8 mouse cellular contexts compared by ENCODE assay signal in genomic region chr7:140047811-140048311, GRCm38 (mm10). TPM values are rescaled to one million over a fixed set of nuclear protein-coding genes. Genes with fewer than 3 reads are reported as not detected.
DNase-seq lines count a peak whose midpoint lies in the region; ATAC-seq lines count a peak whose summit lies in the region.

No protein-coding gene starts in this region.

- WGBS in heart, embryonic 12.5 days = 1% methylated on average over 33 of the region's 33 CpGs
- under 1% methylated on average over 33 of the region's 33 CpGs for WGBS in forebrain, embryonic 14.5 days
- WGBS in limb, embryonic 11.5 days = under 1% methylated on average over 33 of the region's 33 CpGs
- WGBS in neural tube, embryonic 11.5 days = 1% methylated on average over 33 of the region's 33 CpGs

- DNase-seq in heart, adult 11 months = no peak
- peak; percentile 66 for DNase-seq in R1 (ENCODE audit: low read depth, low spot score)
- DNase-seq in forebrain, embryonic 14.5 days (ENCODE audit: low spot score) = peak; percentile 46
- peak; percentile 72 for DNase-seq in limb, embryonic 11.5 days (ENCODE audit: low spot score)
- DNase-seq in neural tube, embryonic 11.5 days (ENCODE audit: low spot score) = peak; percentile 72
- DNase-seq in frontal cortex, postnatal 36 days (ENCODE audit: low spot score in 2 of 2) = no peak
- DNase-seq in cerebellum, adult 8-10 months = no peak

- H3K4me3 ChIP-seq in heart, embryonic 12.5 days = peak overlapping the region; percentile 41
- H3K4me3 ChIP-seq in forebrain, embryonic 14.5 days (ENCODE audit: low read depth, low read length) = peak overlapping the region; percentile 33
- H3K4me3 ChIP-seq in limb, embryonic 11.5 days (ENCODE audit: low read depth, low read length) = peak overlapping the region; percentile 30
- H3K4me3 ChIP-seq in neural tube, embryonic 11.5 days (ENCODE audit: low read depth, low read length) = peak overlapping the region; percentile 59

- H3K9me3 ChIP-seq in heart, embryonic 12.5 days (replicated peaks) = no peaks in the 10 kb centered on the region
- H3K9me3 ChIP-seq in forebrain, embryonic 14.5 days (replicated peaks; ENCODE audit: control insufficient read depth, low read length) = no peaks in the 10 kb centered on the region
- H3K9me3 ChIP-seq in limb, embryonic 11.5 days (ENCODE audit: control insufficient read depth, low read length) = no peaks in the 10 kb centered on the region
- no peaks in the 10 kb centered on the region for H3K9me3 ChIP-seq in neural tube, embryonic 11.5 days (ENCODE audit: control insufficient read depth, low read length)

- H3K9ac ChIP-seq in heart, embryonic 12.5 days = peak overlapping the region; percentile 21; the same call in 1 of the 2 replicates
- 0 out of 2 replicates have a peak overlapping the region, but pooled peaks have one; percentile 40 for H3K9ac ChIP-seq in forebrain, embryonic 14.5 days (ENCODE audit: low read length)
- 0 out of 2 replicates have a peak overlapping the region, but pooled peaks have one; percentile 7 for H3K9ac ChIP-seq in limb, embryonic 11.5 days (ENCODE audit: low read length)
- peak overlapping the region; percentile 70 for H3K9ac ChIP-seq in neural tube, embryonic 11.5 days (ENCODE audit: low read length)

- H3K36me3 ChIP-seq in heart, embryonic 12.5 days = no peaks in the 10 kb centered on the region
- H3K36me3 ChIP-seq in forebrain, embryonic 14.5 days (ENCODE audit: control insufficient read depth, insufficient read depth, low read length) = no peaks in the 10 kb centered on the region
- no peaks in the 10 kb centered on the region for H3K36me3 ChIP-seq in limb, embryonic 11.5 days (ENCODE audit: control insufficient read depth, insufficient read depth, low read length)
- no peaks in the 10 kb centered on the region for H3K36me3 ChIP-seq in neural tube, embryonic 11.5 days (ENCODE audit: control insufficient read depth, insufficient read depth, low read length)

- H3K4me2 ChIP-seq in heart, embryonic 12.5 days = peak overlapping the region; percentile 70
- peak overlapping the region; percentile 65 for H3K4me2 ChIP-seq in forebrain, embryonic 14.5 days (ENCODE audit: low read length)
- H3K4me2 ChIP-seq in limb, embryonic 11.5 days (ENCODE audit: low read depth, severe bottlenecking) = peak overlapping the region; percentile 45
- peak overlapping the region; percentile 51 for H3K4me2 ChIP-seq in neural tube, embryonic 11.5 days (ENCODE audit: low read depth)

- H3K4me1 ChIP-seq in heart, embryonic 12.5 days (replicated peaks) = peaks cover 22% of the 10 kb centered on the region
- peaks cover 15% of the 10 kb centered on the region for H3K4me1 ChIP-seq in forebrain, embryonic 14.5 days (ENCODE audit: control insufficient read depth, insufficient read depth, low read length)
- H3K4me1 ChIP-seq in limb, embryonic 11.5 days (ENCODE audit: control insufficient read depth, insufficient read depth, low read length) = no peaks in the 10 kb centered on the region; the same call in 1 of the 2 replicates
- H3K4me1 ChIP-seq in neural tube, embryonic 11.5 days (ENCODE audit: control insufficient read depth, insufficient read depth, low read length) = peaks cover 9% of the 10 kb centered on the region

- ATAC-seq in heart, embryonic 12.5 days (ENCODE audit: insufficient number of reproducible peaks, low FRiP score) = no peak
- ATAC-seq in forebrain, embryonic 14.5 days = peak; percentile 56
- no peak for ATAC-seq in limb, embryonic 11.5 days (ENCODE audit: insufficient number of reproducible peaks, low FRiP score, low TSS enrichment, low read depth)
- 0 out of 2 replicates have a peak, but pooled peaks have one; percentile 10 for ATAC-seq in neural tube, embryonic 11.5 days (ENCODE audit: insufficient read depth, low FRiP score, low TSS enrichment)

- H3K27ac ChIP-seq in heart, embryonic 12.5 days (ENCODE audit: poor library complexity, severe bottlenecking) = no peak overlapping the region
- H3K27ac ChIP-seq in forebrain, embryonic 14.5 days (ENCODE audit: low read depth, low read length) = no peak overlapping the region
- H3K27ac ChIP-seq in limb, embryonic 11.5 days (replicated peaks; ENCODE audit: low read depth, low read length) = no peak overlapping the region
- no peak overlapping the region for H3K27ac ChIP-seq in neural tube, embryonic 11.5 days (ENCODE audit: low read depth, low read length)

- H3K27me3 ChIP-seq in heart, embryonic 12.5 days (replicated peaks) = peaks cover 93% of the 10 kb centered on the region
- peaks cover 82% of the 10 kb centered on the region for H3K27me3 ChIP-seq in forebrain, embryonic 14.5 days (replicated peaks; ENCODE audit: control insufficient read depth, insufficient read depth, low read length)
- peaks cover 72% of the 10 kb centered on the region for H3K27me3 ChIP-seq in limb, embryonic 11.5 days (ENCODE audit: control insufficient read depth, insufficient read depth, low read length)
- peaks cover 60% of the 10 kb centered on the region for H3K27me3 ChIP-seq in neural tube, embryonic 11.5 days (ENCODE audit: control insufficient read depth, insufficient read depth, low read length)

RNA-seq across cellular contexts. Expression of gene Msx3, which starts 1.0 kb away (rescaled TPM):
- polyA plus RNA-seq in heart, embryonic 12.5 days (2016; fragmentation: Nextera tagmentation; extraction: Ambion mirVana) = not detected in 2 replicates
- polyA plus RNA-seq in forebrain, embryonic 14.5 days (2014; fragmentation: Nextera tagmentation; extraction: Ambion mirVana) = 0.93 and 1.2 TPM in 2 replicates
- 0.14 TPM in 1 of 2 replicates, not detected in the other for polyA plus RNA-seq in limb, embryonic 11.5 days (2014; fragmentation: Nextera tagmentation; extraction: Ambion mirVana)
- polyA plus RNA-seq in neural tube, embryonic 11.5 days (2014; fragmentation: Nextera tagmentation; extraction: Ambion mirVana) = 93.7 and 103 TPM in 2 replicates

RNA-seq across cellular contexts. Expression of gene Tubgcp2, which starts 11.4 kb away (rescaled TPM):
- polyA plus RNA-seq in heart, embryonic 12.5 days (2016; fragmentation: Nextera tagmentation; extraction: Ambion mirVana) = 41.4 and 41.7 TPM in 2 replicates
- polyA plus RNA-seq in forebrain, embryonic 14.5 days (2014; fragmentation: Nextera tagmentation; extraction: Ambion mirVana) = 64.3 and 67.7 TPM in 2 replicates
- polyA plus RNA-seq in limb, embryonic 11.5 days (2014; fragmentation: Nextera tagmentation; extraction: Ambion mirVana) = 75.8 and 82.1 TPM in 2 replicates
- polyA plus RNA-seq in neural tube, embryonic 11.5 days (2014; fragmentation: Nextera tagmentation; extraction: Ambion mirVana) = 73.9 and 83.4 TPM in 2 replicates

RNA-seq across cellular contexts. Expression of gene Zfp511, which starts 11.7 kb away (rescaled TPM):
- polyA plus RNA-seq in heart, embryonic 12.5 days (2016; fragmentation: Nextera tagmentation; extraction: Ambion mirVana) = 30.9 and 37.1 TPM in 2 replicates
- 52.5 and 53.6 TPM in 2 replicates for polyA plus RNA-seq in forebrain, embryonic 14.5 days (2014; fragmentation: Nextera tagmentation; extraction: Ambion mirVana)
- polyA plus RNA-seq in limb, embryonic 11.5 days (2014; fragmentation: Nextera tagmentation; extraction: Ambion mirVana) = 42.1 and 45.0 TPM in 2 replicates
- 39.6 and 47.7 TPM in 2 replicates for polyA plus RNA-seq in neural tube, embryonic 11.5 days (2014; fragmentation: Nextera tagmentation; extraction: Ambion mirVana)

RNA-seq across cellular contexts. Expression of gene Caly, which starts 34.5 kb away (rescaled TPM):
- polyA plus RNA-seq in heart, embryonic 12.5 days (2016; fragmentation: Nextera tagmentation; extraction: Ambion mirVana) = 0.36 and 0.59 TPM in 2 replicates
- 114 and 141 TPM in 2 replicates for polyA plus RNA-seq in forebrain, embryonic 14.5 days (2014; fragmentation: Nextera tagmentation; extraction: Ambion mirVana)
- 1.6 and 2.0 TPM in 2 replicates for polyA plus RNA-seq in limb, embryonic 11.5 days (2014; fragmentation: Nextera tagmentation; extraction: Ambion mirVana)
- polyA plus RNA-seq in neural tube, embryonic 11.5 days (2014; fragmentation: Nextera tagmentation; extraction: Ambion mirVana) = 9.4 and 11.4 TPM in 2 replicates

RNA-seq across cellular contexts. Expression of gene Prap1, which starts 45.3 kb away (rescaled TPM):
- polyA plus RNA-seq in heart, embryonic 12.5 days (2016; fragmentation: Nextera tagmentation; extraction: Ambion mirVana) = 0.44 TPM in 1 of 2 replicates, not detected in the other
- not detected in 2 replicates for polyA plus RNA-seq in forebrain, embryonic 14.5 days (2014; fragmentation: Nextera tagmentation; extraction: Ambion mirVana)
- polyA plus RNA-seq in limb, embryonic 11.5 days (2014; fragmentation: Nextera tagmentation; extraction: Ambion mirVana) = not detected in 2 replicates
- not detected in 2 replicates for polyA plus RNA-seq in neural tube, embryonic 11.5 days (2014; fragmentation: Nextera tagmentation; extraction: Ambion mirVana)

Comparison
In these comparisons a context has a peak if more than half of its experiments do, and no peak if none do; other contexts are left out.
1. ATAC-seq: peak in forebrain, embryonic 14.5 days (single experiment) and neural tube, embryonic 11.5 days (single experiment); none in heart, embryonic 12.5 days (single experiment) and limb, embryonic 11.5 days (single experiment).
2. H3K9ac ChIP-seq: peak in every context shown above with its lines; median percentile 70 in neural tube, embryonic 11.5 days; 40 in forebrain, embryonic 14.5 days; 21 in heart, embryonic 12.5 days; 7 in limb, embryonic 11.5 days.
3. DNase-seq: peak in R1 (single experiment), forebrain, embryonic 14.5 days (single experiment), limb, embryonic 11.5 days (single experiment) and neural tube, embryonic 11.5 days (single experiment); none in heart, adult 11 months (single experiment), frontal cortex, postnatal 36 days (0 of 2) and cerebellum, adult 8-10 months (single experiment).
4. RNA of gene Msx3, which starts 1.0 kb away (polyA plus RNA-seq): 93.7 to 103 TPM in neural tube, embryonic 11.5 days; 0.93 to 1.2 TPM in forebrain, embryonic 14.5 days, not detected in heart, embryonic 12.5 days and 0.14 TPM in limb, embryonic 11.5 days; every median in the first group is over 10 times any median in the second.
5. Peak in every context shown above with its lines, with median percentiles within 50 percentile points of each other: H3K4me2 ChIP-seq and H3K4me3 ChIP-seq.